Mouse (Mus musculus) hindbrain, embryonic 14.5 days (tissue): ENCODE results near the gene Cenph. TPM values are rescaled to one million over a fixed set of nuclear protein-coding genes. Genes with fewer than 3 reads are reported as not detected.
A peak's percentile ranks its signal among the peaks of the same experiment; 100 is the strongest.
"Not testable (repeated sequence)": the region's sequence is repeated elsewhere in the genome, so short reads cannot be mapped to it uniquely, and the experiment has no call there.

Experiments used
- ATAC-seq: fragments of 200-750 bp; cut with Nextera tagmentation; 2 replicates; pipeline ENCODE4 v1.8.0; 2017; ENCODE audit warnings: moderate number of reproducible peaks, mild to moderate bottlenecking, moderate TSS enrichment, moderate library complexity; ENCODE audit not compliant: low FRiP score
- DNase-seq: peaks from one replicate; pipeline ENCODE4 v3.0.0-alpha.2; 2015; ENCODE audit warnings: low spot score
- H3K27ac ChIP-seq: fragments of 300-500 bp; sonication (generic); 2 replicates; pipeline ENCODE4 v1.5.1; 2014; ENCODE audit warnings: mild to moderate bottlenecking, moderate library complexity
- H3K27me3 ChIP-seq: fragments of 300-500 bp; sonication (generic); 2 replicates; pipeline ENCODE4 v1.6.1; 2014; ENCODE audit warnings: mild to moderate bottlenecking, low read length, mixed read lengths; ENCODE audit not compliant: control insufficient read depth, insufficient read depth
- H3K36me3 ChIP-seq: fragments of 300-500 bp; sonication (generic); replicated peaks from 2 replicates; pipeline ENCODE4 v1.6.1; 2014; ENCODE audit not compliant: control insufficient read depth, insufficient read depth
- H3K4me1 ChIP-seq: fragments of 300-500 bp; sonication (generic); replicated peaks from 2 replicates; pipeline ENCODE4 v1.6.1; 2014; ENCODE audit warnings: antibody characterized with exemption, low read length, mixed read lengths; ENCODE audit not compliant: control insufficient read depth, insufficient read depth
- H3K4me2 ChIP-seq: fragments of 300-500 bp; sonication (generic); replicated peaks from 2 replicates; pipeline ENCODE4 v1.6.1; 2014; ENCODE audit warnings: mild to moderate bottlenecking, moderate library complexity
- H3K4me3 ChIP-seq: fragments of 300-500 bp; sonication (generic); replicated peaks from 2 replicates; pipeline ENCODE4 v1.5.1; 2014; ENCODE audit warnings: mild to moderate bottlenecking, low read length
- H3K9ac ChIP-seq: fragments of 300-500 bp; sonication (generic); 2 replicates; pipeline ENCODE4 v1.6.1; 2014
- H3K9me3 ChIP-seq: fragments of 300-500 bp; sonication (generic); 2 replicates; pipeline ENCODE4 v1.6.1; 2016; ENCODE audit warnings: low read length; ENCODE audit not compliant: control insufficient read depth
- WGBS: fragments of 180-500 bp; shearing (Covaris S2); extraction: QIAGEN DNeasy Blood & Tissue Kit; methylation state at CpG from one replicate; pipeline ENCODE4 v1.1.7; 2014; 5-methylcytosine and 5-hydroxymethylcytosine counted together
- polyA plus RNA-seq: library from polyadenylated mRNA; unstranded; fragments of >200 nt; fragmentation: Nextera tagmentation; extraction: Ambion mirVana; gene quantifications from 2 replicates; pipeline ENCODE4 v1.2.1, GENCODE M21; 2014

Gene Cenph
- 6.7 and 6.9 TPM in 2 replicates for polyA plus RNA-seq

DNA sequence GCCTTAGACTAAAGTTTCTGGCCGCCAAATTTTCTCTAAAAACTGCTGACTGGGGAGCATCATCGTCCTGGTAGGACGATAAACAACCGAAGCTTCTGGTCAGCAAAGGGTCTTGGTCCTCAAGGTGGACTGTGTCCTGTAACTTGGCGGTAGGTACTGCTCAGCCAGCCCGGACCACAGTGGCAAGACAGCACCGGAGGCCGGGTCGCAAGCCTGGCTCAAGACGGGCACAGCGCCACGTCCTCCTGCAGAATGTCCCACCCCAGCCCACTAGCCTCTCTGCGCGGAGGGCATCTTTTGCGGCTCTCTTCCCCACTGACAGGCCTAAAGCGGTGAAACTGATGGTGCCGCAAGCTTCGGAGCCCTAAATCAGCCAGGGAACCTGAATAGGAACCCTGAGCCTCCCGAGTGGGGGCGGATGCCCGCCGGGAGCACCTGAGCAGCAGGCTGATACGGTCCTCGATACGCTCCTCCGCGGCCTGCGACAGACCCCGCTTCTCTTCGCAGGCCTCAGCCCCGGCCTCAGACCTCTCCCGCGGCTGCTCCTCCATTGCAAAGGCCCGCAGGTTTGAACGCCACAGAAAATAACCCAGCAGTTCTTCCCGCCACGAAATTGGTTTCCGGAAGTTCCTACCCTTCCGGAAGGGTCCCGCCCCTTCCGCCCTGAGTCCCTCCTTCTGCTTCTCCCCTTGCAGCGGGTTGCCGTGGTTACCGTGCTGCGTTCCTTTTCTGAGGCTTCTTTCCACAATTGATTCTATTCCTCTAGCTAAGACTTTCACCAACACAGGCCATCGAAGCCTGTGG is at the start of gene Cenph:
Gene Cenph, minus strand, starts transcription at position 648 of the 804 bp plus-strand sequence.
- ATAC-seq, result peak; percentile 95
- Histone ChIP-seq H3K4me1 (peaks cover 6% of the 10 kb centered on the region; the same call in 1 of the 2 replicates), H3K4me3 (peak within 1 kb of the TSS; percentile 64), H3K9ac (peak within 1 kb of the TSS; percentile 52), H3K9me3 (no peaks in the 10 kb centered on the region), H3K27me3 (no peaks in the 10 kb centered on the region), H3K27ac (peak within 1 kb of the TSS; percentile 66; the same call in 1 of the 2 replicates), H3K36me3 (no peaks in the 10 kb centered on the region), H3K4me2 (peak within 1 kb of the TSS; percentile 94)
- peak; percentile 88 for DNase-seq
- under 1% methylated on average over 46 of the region's 46 CpGs for WGBS

DNA sequence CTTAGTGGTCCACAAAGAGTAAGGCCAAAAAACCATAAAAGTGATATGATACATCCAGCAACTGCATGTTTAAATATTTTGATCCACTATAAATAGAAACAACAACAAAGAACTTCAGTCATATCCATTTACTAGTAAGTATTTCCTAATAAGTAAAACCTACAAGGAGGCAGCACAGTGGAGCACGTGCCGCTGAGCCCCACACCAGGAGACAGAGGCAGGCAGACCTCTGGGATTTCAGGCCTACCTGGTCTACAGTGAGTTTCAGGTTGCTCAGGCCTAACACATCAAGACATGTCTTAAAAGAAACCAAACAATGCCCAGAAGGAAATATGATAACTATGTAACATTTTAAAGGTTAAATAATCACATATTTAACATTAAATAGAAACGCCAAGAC is 49.2 kb upstream of the Cenph start:
- Histone ChIP-seq H3K4me1 (no peaks in the 10 kb centered on the region), H3K9me3 (no peaks in the 10 kb centered on the region), H3K4me3 (no peak overlapping the region), H3K27me3 (no peaks in the 10 kb centered on the region), H3K36me3 (peaks cover 79% of the 10 kb centered on the region), H3K27ac (no peak overlapping the region), H3K4me2 (no peak overlapping the region), H3K9ac (no peak overlapping the region)
- ATAC-seq, result no peak
- DNase-seq, result no peak
- 96% methylated on average over 3 of the region's 3 CpGs for WGBS

DNA sequence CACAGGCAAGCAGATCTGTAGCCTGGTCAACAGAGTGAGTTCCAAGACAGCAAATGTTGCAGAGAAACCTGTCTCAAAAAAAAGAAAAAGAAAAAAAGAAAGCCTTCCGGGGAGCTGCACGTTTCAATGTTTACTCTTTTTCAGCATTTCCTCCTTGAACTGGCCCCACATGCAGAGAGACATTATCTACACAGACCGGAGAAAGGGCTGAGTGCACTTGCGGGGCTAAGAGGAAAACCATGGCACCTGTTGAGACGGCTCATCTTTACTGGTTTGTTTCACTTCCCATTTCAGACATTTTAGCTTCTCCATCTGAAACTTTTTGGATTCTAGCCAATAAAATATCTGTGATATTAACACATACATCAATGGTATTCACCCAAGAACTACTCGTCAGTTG is 48.6 kb upstream of the Cenph start:
- no peak for DNase-seq
- ATAC-seq, result no peak
- Histone ChIP-seq H3K4me2 (no peak overlapping the region), H3K27me3 (no peaks in the 10 kb centered on the region), H3K4me1 (no peaks in the 10 kb centered on the region), H3K36me3 (peaks cover 85% of the 10 kb centered on the region), H3K27ac (no peak overlapping the region), H3K9me3 (no peaks in the 10 kb centered on the region), H3K9ac (no peak overlapping the region), H3K4me3 (no peak overlapping the region)
- WGBS, result 93% methylated on average over 6 of the region's 6 CpGs

DNA sequence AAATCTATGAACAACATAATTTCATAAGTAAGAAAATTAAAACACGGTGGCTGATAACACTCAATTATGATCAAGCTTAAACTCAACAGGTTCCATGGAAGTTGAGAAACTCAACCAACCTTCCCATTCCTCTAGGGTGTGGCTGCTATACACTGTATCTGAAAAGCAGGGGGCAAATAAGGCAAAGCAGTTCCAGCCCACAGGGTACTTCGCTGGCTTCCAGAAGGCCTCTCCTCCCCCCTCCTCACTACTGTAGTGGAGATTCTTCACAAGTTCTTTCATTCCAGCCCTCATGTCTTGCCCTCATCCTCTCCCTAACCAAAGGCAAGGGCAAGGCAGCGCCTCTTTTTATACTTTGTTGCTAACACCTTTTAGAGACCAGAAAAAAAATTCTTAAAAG is 48.2 kb upstream of the Cenph start:
- WGBS, result 99% methylated on average over 3 of the region's 3 CpGs
- no peak overlapping the region for H3K4me3 ChIP-seq
- no peaks in the 10 kb centered on the region for H3K9me3 ChIP-seq
- no peaks in the 10 kb centered on the region for H3K4me1 ChIP-seq
- ATAC-seq (no peak), DNase-seq (no peak)
- no peaks in the 10 kb centered on the region for H3K27me3 ChIP-seq
- H3K27ac ChIP-seq, result no peak overlapping the region
- H3K36me3 ChIP-seq, result peaks cover 88% of the 10 kb centered on the region
- H3K4me2 ChIP-seq, result no peak overlapping the region
- no peak overlapping the region for H3K9ac ChIP-seq

DNA sequence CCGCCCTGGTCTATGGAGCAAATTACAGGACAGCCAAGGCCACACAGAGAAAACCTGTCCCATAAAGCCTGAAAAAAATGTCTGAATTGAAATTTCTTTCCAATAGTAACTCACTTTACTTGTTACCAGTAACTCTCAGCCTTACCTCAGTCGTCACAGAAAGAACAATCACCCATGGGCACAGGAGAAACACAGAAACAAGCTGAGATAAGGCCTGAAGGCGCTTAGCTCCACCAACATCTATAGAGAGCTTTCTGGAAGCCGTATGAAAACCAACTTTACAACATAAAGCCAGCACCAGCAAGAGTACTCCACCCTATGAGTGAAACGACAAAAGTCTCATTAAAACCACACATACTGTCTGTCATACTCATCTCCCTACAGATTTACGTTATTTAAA is 38.8 kb upstream of the Cenph start:
- no peak overlapping the region for H3K4me3 ChIP-seq
- H3K4me1 ChIP-seq, result no peaks in the 10 kb centered on the region
- H3K9me3 ChIP-seq, result no peaks in the 10 kb centered on the region
- H3K27ac ChIP-seq, result no peak overlapping the region
- ATAC-seq, result no peak
- H3K36me3 ChIP-seq, result peaks cover 86% of the 10 kb centered on the region
- DNase-seq, result no peak
- no peak overlapping the region for H3K4me2 ChIP-seq
- 93% methylated on average over 6 of the region's 6 CpGs for WGBS
- no peaks in the 10 kb centered on the region for H3K27me3 ChIP-seq
- no peak overlapping the region for H3K9ac ChIP-seq

DNA sequence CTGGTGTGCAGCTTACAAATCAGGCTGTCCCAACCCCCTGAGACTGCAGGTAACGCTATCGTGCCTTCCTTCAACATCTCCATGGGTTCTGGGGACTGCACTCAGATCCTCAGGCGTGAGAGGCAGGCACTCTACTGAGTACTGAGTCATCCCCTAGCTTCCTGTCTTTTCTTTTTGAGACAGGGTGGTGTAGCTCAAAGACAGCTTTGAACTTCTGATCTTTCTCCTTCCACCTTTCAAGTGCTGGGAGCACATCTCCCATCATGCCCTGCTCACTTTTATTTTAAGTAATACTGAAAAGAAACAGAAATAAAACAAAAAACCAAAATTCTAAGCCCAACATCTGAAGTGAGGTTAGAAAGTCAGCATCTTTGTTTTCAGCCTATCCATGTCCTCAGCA is 30.1 kb upstream of the Cenph start:
- DNase-seq, result no peak
- no peaks in the 10 kb centered on the region for H3K9me3 ChIP-seq
- H3K36me3 ChIP-seq, result peaks cover 82% of the 10 kb centered on the region

DNA sequence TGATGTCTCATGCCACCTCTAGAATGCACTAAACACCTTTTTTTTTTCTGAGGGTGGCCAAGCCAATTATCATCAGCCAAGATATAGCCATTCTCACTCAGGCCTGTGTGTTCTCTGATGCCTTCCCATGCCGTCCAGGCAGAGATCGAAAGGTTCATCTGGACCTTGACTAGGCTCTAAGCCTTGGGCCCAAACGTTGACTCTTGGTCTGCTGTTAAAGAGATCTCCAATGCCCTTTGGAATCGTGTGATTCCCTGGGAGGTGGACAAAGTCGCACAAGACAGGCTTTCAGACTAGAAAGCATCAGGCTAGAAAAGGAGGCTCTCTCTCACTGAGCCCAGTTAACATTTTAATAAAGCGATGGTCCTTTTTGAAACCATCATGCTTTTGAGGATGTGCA is 21.5 kb upstream of the Cenph start:
- 94% methylated on average over 6 of the region's 6 CpGs for WGBS
- DNase-seq (no peak), ATAC-seq (no peak)
- no peak overlapping the region for H3K27ac ChIP-seq
- H3K9me3 ChIP-seq, result no peaks in the 10 kb centered on the region
- H3K9ac ChIP-seq, result no peak overlapping the region
- H3K36me3 ChIP-seq, result peaks cover 15% of the 10 kb centered on the region
- H3K4me2 ChIP-seq, result no peak overlapping the region
- no peak overlapping the region for H3K4me3 ChIP-seq
- no peaks in the 10 kb centered on the region for H3K27me3 ChIP-seq
- H3K4me1 ChIP-seq, result no peaks in the 10 kb centered on the region

More for the DNA sequence above, 30.1 kb upstream of the Cenph start:
- no peaks in the 10 kb centered on the region for H3K27me3 ChIP-seq
- no peak overlapping the region for H3K9ac ChIP-seq
- no peak overlapping the region for H3K4me2 ChIP-seq
- H3K4me1 ChIP-seq, result no peaks in the 10 kb centered on the region
- H3K4me3 ChIP-seq, result no peak overlapping the region
- H3K27ac ChIP-seq, result no peak overlapping the region
- WGBS, result 95% methylated on average over 3 of the region's 3 CpGs
- no peak for ATAC-seq

DNA sequence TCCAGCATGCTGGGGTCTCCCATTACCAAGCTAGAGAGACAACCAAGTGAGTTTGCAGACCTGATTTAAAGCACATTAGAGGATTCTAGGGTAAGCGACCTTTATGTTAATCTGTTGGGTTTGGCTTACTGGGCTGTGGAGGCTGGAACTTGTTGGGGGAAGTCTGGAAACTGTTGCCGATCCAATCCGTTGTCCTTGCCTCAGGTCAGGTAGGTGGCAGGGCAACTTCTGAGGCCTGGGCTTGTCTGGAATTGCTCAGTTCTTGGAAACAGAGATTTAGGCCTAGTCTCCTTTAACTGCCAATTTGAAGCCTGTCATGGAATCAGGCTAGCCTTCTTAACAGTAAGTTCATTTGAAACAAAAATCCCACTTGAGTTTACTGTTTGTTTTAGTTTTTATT is 13.4 kb upstream of the Cenph start:
- H3K9me3 ChIP-seq, result no peaks in the 10 kb centered on the region
- H3K4me1 ChIP-seq, result peaks cover 7% of the 10 kb centered on the region; the same call in 1 of the 2 replicates
- H3K4me3 ChIP-seq, result no peak overlapping the region
- H3K36me3 ChIP-seq, result no peaks in the 10 kb centered on the region
- H3K4me2 ChIP-seq, result no peak overlapping the region
- DNase-seq, result no peak
- H3K27me3 ChIP-seq, result no peaks in the 10 kb centered on the region
- 89% methylated on average over 3 of the region's 3 CpGs for WGBS
- H3K9ac ChIP-seq, result no peak overlapping the region
- no peak for ATAC-seq
- no peak overlapping the region for H3K27ac ChIP-seq

DNA sequence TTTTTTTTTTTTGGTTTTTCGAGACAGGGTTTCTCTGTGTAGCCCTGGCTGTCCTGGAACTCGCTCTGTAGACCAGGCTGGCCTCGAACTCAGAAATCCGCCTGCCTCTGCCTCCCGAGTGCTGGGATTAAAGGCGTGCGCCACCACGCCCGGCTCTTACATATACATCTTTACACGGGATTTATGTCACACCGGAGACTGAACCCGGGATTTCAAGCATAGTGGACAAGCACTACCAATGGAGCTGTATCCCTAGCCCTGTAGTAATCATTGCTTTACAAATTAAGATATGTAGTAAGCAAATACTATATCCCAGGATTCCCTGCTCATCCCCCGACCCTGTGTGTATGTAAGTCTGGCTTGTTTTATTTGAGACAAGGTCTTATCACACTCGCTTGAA is 12.4 kb upstream of the Cenph start:
- not testable (repeated sequence) for ATAC-seq, H3K4me2 ChIP-seq, DNase-seq, H3K9ac ChIP-seq, H3K27ac ChIP-seq, H3K4me3 ChIP-seq, H3K27me3 ChIP-seq, H3K36me3 ChIP-seq, H3K9me3 ChIP-seq, H3K4me1 ChIP-seq
- WGBS, result 97% methylated on average over 10 of the region's 14 CpGs
